Mouse (Mus musculus) testis, adult 2 months (tissue): Measurements from ENCODE around the gene Aco2.

Experiments
- CTCF ChIP-seq: fragments of 200-500 bp; IDR thresholded peaks from 2 replicates; pipeline ENCODE4 v1.5.1; 2012; ENCODE audit warnings: low read depth, mild to moderate bottlenecking, inconsistent platforms, low read length, moderate library complexity; ENCODE audit not compliant: control insufficient read depth, insufficient read depth, insufficient replicate concordance
- POLR2A ChIP-seq: fragments of 200-500 bp; IDR thresholded peaks from 2 replicates; pipeline ENCODE4 v1.6.1; 2012; ENCODE audit warnings: low read depth, mild to moderate bottlenecking, inconsistent platforms, low read length, moderate library complexity; ENCODE audit not compliant: control insufficient read depth

GRCm38 (mm10) chr15:81842275-81842674 is 29.8 kb upstream of the Aco2 start:
- TF ChIP-seq CTCF (no peak), POLR2A (no peak)
